Mouse (Mus musculus) c-Kit-positive CD71-positive TER-119-negative erythroid progenitor cells, embryonic 14.5 days (primary cell): Measurements from ENCODE around the gene Srpk2.
"Not testable (repeated sequence)": the region's sequence is repeated elsewhere in the genome, so short reads cannot be mapped to it uniquely, and the experiment has no call there.

Source experiments
- DNase-seq: peaks from one replicate; pipeline ENCODE4 v3.0.0-alpha.2; 2013; ENCODE audit warnings: low read depth

Gene Srpk2

DNA sequence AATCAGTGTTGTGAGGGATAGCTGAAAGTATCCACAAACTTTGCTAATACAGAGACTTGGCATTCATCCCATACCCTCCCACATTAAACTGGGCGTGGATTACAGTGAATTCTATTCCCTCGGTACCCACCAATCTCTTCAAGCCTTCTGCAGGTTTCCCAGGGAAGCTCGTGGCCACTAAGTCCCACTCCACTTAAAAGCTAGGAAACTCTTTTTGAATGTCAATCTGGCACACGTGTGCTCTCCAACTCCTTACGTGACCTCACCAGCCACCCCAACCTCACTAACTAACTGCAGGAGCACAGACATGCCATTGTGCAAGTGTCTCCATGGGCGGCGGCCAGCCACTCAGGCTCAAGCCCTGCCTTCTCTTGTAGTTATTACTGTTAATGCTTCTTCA lies 12.3 kb downstream of the Srpk2 start:
- no peak for DNase-seq

DNA sequence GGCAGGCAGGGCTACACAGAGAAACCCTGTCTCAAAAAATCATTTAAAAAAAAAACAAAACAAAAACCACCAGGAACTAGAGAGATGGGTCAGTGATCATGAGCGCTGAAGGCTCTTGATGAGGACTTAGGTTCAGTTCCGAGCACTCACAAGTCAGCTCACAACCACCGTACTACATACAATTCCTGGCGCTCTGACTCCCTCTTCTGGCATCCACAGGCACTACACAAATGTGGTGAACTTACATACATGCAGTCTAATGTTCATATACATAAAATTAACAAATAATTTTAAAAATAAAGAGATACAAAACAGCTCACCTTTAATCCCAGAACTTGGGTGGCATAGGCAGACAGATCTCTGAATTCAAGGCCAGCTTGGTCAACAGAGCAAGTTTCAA lies 13.5 kb downstream of the Srpk2 start:
- DNase-seq = no peak

DNA sequence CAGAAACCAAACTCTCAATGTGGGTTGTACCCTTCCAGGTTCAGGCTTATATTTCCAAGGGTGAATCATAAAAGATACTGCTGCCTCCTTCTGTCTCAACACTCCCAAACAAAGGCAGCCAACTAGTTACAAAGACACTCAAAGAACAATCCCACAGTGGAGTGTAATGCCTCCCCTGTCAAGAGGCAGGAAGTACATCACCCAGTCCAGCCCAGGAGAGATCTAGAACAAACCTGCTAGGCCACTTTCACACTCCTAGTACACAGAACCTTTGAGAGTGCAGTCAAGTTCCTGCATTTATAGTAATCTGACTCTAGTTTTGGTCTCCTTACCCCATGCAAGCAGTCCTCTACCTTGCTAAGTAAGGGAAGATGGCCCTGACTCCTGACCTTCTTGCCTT lies 18.5 kb downstream of the Srpk2 start:
- no peak for DNase-seq

DNA sequence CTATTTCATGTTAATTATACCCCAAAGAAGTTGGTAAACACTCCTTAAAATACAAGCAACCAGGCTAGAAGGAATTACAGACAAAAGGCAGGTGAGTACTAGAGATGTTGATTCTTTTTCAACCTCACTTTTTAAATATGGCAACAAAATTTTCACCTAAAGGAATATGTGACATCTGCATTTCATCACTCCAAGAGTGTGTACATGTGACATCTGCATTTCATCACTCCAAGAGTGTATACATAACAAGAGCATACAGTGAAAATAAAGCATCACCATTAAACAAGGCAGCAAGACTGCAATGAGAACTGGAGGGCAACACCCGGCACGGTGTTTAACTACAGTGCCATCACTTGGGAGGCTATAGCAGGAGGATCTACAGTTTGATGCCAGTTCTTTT lies 23.2 kb downstream of the Srpk2 start:
- no peak for DNase-seq

DNA sequence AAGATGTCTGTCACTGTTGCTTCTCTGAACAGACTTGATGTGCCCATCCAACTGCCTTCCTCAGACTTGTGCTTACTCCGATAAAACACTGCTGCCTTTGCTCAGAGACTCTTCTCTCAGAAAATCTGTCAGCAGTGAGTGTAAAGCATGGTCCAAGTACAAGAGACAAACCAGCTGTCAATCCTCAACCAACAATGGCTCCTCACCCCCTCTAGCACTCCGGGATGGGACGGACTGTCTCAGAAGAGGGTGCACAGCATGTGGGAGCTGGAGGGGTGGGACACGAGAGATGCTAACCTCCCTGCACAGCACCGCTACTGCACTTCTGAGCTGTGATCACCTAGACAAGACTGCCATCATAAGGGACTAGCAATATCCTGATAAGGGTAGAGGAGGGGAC lies 26.4 kb downstream of the Srpk2 start:
- DNase-seq = no peak

DNA sequence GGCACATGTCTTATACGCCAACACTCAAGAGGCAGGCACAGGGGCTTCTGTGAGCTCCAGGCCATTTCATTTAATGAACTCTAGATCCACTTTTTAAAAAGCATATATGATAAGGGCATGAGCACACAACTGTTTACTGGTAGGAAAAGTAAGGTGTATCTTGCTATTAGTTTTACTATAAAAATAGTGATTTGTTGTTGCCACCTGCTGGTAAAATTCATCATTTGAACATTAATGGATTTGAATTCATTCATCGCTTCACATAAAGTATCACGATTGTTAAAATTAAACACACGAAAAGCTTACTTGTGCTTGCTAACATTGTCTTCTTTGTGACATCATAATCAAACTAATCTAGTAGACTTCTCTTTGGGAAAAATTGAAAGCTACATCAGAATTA lies 27.8 kb downstream of the Srpk2 start:
- no peak for DNase-seq

DNA sequence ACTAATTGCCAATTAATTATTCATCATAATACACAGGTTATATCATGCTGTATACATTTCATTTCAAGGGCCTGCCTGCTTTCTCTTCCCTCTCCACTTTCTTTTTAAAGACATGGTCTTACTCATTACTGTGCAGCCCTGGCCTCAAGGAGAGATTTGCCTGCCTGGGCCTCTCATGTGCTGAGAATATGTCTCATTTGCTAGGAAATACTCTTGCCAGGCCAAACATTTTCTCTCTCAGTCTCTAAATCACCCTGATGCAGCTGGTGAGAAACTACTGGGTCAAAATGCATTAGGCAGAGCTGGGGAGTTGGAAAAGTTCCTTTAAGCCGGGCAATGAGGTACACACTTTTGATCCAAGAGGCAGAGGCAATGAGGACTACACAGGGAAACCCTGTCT lies 29.4 kb downstream of the Srpk2 start:
- no peak for DNase-seq

DNA sequence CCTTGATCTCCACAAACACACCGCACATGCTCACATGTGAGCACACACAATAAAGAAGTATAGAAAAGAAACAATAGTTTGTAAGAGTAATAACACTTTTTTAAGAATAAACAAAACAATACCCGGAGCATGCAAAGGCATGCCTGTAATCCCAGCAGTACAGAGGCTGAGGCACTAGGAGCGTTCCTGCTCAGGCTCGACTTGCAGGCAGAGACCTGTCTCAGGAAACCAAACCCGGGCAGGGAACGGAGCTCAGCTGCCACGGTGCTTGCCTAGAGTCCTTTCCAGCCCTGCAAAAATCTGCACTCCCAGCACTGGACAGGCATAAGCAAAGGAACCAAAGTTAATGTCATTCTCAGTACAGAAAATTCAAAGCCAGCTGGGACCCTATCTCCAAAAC lies 32.1 kb downstream of the Srpk2 start:
- DNase-seq = no peak

DNA sequence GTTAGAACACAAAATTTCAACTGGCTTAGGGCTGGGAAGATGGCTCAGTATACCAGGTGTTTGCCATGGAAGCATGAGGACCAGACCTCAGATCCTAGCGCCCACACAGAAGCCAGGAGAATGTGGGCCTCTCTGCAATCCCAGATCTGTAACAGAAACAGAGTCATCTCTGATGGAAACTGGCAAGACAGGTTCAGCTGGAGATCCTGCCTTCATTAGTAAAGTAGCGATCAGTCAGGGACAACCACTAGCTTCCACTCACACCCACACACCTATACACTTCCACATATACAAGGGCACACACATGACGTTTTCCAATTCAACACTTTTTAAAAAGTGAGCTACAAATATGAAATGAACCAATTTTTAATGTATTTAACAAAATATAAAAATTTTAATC lies 32.6 kb downstream of the Srpk2 start:
- no peak for DNase-seq

DNA sequence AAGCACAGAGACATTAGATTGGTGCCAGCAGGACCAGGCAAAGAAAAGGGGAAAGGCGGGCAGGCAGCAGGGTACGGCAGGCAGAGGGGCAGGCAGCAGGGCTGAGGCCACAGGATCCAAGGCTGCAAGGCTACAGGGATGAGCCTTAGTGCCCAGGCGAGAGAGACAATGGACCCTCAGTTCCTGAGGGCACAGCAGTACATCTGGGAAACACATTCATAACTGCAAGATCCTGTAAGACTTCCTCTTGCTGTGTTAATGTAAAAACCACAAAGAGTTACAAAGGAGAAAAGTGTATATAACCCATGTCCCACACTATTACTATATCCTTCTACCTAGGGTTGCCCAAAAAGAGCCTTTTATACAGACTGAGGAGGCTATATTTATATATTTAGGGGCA lies 33.9 kb downstream of the Srpk2 start:
- DNase-seq = no peak

DNA sequence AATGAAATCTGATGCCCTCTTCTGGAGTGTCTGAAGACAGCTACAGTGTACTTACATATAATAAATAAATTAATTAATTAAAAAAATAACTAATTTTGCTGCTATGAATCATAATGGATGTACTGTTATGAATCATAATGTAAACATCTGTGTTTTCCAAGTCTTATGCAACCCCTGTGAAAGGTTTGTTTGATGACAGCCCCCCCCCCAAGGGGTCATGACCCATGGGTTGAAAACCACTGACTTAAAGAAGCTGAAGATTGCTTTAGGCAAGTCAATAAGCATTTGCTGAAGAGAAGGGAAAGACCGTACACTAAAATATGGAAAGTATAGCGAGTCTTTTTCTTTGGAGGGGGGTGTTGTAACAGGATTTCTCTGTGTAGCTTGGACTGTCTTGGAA lies 35.2 kb downstream of the Srpk2 start:
- no peak for DNase-seq

DNA sequence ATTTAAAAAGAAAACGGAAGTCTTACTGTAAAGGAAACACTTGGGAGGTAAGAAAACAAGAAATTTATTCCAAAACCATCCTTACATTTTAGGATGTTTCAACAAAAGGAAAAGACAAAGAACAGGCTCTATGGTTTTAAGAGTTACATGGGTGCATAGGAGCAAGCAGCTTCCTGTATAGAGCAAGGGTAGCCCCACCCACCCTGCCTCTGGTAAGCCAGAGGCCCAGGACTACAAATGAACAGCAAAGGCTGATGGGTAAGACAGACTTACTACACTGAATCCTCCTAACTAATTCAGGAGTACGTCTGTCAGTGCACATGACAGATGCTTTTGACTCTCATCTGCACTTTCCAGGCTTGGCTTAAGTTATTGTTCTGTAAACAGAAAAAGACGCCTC lies 38.7 kb downstream of the Srpk2 start:
- DNase-seq = no peak

DNA sequence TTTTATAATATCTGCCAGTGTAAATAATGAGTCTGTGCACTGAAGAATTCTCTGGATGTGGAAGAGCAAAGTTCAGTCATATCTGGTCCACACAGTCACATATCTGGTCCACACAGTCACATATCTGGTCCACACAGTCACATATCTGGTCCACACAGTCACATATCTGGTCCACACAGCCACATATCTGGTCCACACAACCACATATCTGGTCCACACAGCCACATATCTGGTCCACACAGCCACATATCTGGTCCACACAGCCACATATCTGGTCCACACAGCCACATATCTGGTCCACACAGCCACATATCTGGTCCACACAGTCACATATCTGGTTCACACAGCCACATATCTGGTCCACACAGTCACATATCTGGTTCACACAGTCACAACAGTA lies 45.2 kb downstream of the Srpk2 start:
- not testable (repeated sequence) for DNase-seq

DNA sequence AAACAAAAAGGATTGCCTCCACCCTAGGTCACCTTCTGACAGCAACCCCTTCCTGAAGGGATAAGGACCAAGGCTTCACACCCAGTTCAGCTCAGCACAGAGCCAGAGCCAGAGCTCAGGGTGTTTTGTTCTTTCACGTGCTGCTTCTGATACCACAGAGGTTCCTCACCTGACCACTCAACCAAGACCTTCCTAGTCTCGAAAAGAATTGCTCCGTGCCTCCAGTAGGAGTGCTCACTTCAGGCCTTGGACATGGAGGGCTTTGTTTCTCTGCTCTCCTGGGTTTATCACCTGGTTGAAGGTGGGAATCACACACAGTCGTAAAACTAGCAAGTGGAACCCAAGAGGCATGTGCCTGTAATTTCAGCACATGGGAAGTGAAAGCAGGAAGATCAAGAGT lies 46.4 kb downstream of the Srpk2 start:
- no peak for DNase-seq

DNA sequence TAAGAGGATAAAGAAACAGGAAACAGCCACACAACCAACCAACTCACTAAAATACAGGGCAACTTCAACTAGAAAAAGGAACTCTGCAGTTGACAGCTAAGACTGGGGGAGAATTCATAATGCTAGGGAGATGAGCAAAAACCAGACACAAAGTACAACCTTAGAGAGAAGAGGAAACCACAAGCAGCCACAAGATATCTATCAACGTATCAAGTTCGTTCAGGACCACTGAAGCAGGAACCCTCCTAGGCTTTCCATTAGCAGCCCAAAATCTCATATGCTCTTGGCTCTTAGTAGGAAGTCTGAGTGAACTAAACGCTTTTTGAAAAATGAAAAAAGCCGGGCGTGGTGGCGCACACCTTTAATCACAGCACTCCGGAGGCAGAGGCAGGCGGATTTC lies 47.1 kb downstream of the Srpk2 start:
- no peak for DNase-seq

DNA sequence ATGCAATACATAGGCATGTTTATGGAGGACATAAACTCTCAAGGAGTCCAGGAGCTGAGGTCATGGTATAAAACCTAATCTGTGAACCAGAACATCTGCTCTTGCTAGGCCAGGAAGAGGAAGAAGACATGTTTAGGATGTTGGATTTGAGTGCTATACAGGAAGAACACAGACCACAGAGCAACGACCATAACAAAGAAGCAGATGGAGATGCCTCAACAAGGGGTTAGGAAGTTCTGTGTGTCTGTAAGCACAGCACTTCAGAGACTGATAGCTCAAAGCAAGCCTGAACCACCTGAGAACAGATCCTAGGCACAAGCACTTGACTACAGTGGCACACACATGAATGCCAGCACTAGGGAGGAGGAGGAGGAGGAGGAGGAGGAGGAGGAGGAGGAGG lies 52.9 kb downstream of the Srpk2 start:
- DNase-seq = no peak

DNA sequence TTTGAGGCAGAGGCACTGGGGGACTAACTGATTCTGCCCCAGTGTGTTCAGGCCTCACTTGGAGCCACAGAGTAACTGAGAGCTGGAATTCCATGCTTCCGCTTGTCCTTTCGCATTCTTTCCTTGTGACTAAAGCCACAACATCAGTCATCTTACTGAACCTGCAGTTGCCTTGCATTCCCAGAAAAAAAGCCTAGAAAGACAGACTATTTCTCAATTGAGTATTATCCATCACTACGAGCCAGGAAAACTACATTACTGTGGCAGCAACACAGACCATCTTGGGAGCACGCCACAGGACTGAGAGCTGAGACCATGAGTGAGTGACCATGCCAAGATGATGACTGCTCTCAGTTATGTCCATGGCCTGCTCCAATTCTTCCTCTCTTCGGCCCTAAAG lies 57.2 kb downstream of the Srpk2 start:
- DNase-seq = no peak

DNA sequence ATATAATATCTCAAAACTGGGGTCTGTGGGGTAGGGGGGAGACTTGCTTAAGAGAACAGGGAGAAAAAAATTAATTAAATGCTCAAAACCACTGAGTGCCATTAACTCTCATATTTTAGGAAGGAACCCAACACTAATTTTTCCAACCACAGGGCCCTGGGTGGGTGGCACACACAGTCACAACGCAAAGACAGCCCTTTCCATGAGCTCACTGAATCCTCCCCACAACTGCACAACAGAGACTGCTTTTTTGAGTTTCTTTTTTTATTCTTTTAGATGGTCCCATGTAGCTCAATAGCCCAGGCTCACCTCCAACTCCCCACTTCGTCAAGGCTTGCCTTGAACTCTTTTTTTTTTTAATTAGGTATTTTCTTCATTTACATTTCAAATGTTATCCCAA lies 58.2 kb downstream of the Srpk2 start:
- no peak for DNase-seq

DNA sequence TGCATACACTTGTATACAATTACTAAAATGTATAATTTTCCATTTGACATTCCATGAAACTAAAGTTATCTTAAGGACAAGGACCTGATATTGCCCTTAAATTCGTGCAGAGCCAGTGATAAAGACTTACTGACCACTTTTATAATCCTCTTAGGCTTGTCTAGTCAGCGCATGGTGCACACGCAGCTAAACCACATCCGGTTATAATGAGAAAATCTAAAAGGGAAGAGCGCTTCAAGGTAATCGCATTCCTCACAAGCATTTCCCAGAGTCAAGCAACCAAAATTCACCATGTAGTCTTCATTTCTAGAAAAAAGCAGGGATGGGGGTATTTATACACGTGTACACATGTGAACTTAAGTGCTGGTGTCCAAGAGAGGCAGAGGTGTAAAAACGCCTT lies 63.8 kb downstream of the Srpk2 start:
- DNase-seq = no peak

DNA sequence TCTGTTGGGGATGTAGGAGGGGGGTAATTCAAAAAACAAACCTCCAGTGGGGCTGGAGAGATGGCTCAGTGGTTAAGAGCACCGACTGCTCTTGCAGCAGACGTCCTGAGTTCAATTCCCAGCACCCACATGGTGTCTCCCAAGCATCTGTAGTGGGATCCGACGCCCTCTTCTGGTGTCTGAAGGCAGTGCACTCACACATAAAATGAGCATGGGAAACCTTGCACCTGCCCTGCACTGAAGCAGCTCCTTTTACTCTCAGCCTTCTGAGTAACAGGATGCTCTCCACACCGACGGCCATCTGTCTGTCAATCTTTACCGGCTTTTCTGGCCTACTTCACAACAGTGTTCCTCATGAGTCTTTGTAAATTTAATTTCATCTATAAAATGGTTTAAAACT lies 65.8 kb downstream of the Srpk2 start:
- DNase-seq = no peak

DNA sequence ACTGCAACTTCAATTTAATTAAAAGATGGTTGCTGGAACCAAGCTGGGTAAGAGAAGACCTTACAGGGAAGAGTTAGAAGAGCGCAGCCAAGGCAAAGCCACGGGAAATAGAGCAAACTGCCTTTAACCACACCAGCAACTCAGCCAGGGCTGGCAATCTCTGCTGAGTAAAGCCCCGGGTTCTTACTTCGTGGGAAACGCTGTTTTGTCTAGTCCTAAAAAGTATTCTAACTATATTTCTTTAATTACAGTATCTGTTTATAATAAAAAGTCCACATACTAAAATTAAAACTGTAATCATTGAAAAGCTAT lies 67.4 kb downstream of the Srpk2 start:
- DNase-seq = no peak

DNA sequence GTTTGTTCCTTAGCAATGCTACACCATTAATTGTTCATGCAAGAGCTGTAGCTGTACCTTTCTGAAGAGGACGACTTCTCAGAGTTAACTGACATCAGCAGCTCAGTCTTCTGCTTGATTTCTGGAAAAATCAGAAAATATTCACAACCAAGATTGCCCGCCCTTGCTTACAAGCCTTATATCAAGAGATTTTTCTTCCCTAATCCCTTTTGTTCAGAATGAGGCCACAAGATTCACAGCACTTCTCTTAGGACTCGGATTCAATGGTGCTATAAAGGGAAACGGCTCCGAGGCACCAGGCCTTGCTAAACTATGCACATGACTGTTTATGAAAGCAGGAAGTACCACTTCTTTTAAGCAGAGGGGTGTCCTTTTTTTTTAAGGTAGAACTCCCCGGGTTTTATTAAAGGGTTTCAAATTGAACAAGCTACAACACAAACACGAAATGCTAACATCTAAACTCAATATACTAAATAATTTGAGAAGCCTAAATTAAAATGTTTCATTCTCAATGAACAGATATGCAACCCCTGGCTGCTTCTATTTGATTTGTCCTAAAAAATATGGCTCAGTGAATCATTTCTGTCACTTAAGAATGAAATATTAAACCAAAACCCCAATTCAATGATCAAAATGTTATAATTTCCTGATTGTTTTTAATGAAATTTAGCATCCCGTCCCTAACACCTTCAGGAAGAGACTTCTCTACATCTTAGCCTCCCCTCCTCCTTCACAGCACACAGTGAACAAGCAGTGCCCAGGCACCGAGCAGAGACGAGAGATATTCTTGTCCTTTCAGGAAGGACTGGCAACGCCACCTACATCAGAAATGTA lies 67.9 kb downstream of the Srpk2 start:
- DNase-seq = peak; percentile 62

DNA sequence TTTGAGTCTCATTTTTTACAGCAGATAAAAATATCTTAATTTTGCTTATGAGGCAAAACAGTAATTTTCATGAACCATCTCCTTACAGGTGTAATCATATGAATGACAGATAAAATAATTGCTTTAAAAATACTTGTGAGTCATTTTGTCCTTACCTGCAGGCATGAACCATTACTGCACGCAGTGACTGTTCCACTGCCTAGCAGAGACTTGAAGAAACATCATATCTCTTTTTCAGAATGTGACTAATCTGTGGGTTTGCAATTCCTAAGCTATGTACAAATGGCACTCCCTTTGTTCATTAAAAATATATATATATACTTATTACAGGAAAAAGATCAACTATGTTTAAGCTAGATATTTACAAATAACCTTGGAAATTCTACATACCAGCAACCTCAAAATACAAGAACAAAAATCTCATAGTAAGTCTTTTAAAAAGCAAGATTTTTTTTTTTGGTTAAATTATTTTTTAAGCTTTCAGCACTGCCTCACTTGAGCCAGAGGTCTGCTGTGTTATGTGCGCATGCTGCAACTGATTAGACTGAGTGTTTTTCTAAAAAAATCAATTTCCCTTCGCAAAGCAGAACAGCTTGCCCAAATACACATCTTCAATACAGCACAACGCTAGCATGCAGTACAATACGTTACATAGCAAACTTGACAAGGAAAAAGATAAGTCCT lies 68.7 kb downstream of the Srpk2 start:
- no peak for DNase-seq

DNA sequence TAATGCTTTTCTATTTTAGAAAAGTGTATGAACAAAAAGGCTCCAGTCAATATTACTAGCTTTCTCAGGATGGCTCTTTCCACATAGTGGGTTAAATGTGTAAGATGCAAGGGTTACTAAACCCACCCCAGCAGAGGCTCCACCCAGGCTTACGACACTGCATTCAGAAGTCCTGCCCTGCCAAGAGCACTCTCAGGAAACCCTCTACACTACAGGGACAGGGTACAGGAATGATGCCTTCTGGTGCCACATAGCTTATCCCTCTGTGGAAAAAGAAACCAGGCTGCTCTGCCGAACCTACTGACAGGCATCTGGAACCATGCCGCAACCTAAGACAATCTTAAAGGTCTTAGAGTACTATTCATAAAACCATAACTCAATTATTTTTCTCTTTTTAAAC lies 71.6 kb downstream of the Srpk2 start:
- no peak for DNase-seq
